Mouse (Mus musculus) spleen, adult 2 months (tissue): ENCODE measurements around the gene Raver1.

ENCODE experiments used
- CTCF ChIP-seq: fragments of 200-500 bp; IDR thresholded peaks from 2 replicates; pipeline ENCODE4 v1.5.1; 2011; ENCODE audit warnings: mild to moderate bottlenecking, inconsistent platforms; ENCODE audit not compliant: insufficient read depth, insufficient read length, insufficient replicate concordance; ENCODE audit errors: extremely low read depth
- POLR2A ChIP-seq: fragments of 200-500 bp; IDR thresholded peaks from 2 replicates; pipeline ENCODE4 v1.6.1; 2011; ENCODE audit warnings: low read depth, low read length, inconsistent platforms

GRCm38 (mm10) chr9:21036161-21036560 lies 55.6 kb downstream of the Raver1 start:
- no peak for TF ChIP-seq CTCF
- TF ChIP-seq POLR2A = no peak
